Mouse (Mus musculus) CH12.LX (cell line): ENCODE results near the gene Abr.

Experiments used
- BHLHE40 ChIP-seq: IDR thresholded peaks from 2 replicates; pipeline ENCODE4 v1.6.1; 2011; ENCODE audit warnings: mild to moderate bottlenecking, low read depth, low read length, improper control_type of control experiment
- CTCF ChIP-seq, 2 experiments: IDR thresholded peaks in 1 of 2; conservative IDR thresholded peaks in 1 of 2; 2 replicates each; pipeline ENCODE4 v1.5.1; 2011 to 2012; ENCODE audit warnings: low read depth in 2 of 2, low read length in 2 of 2, improper control_type of control experiment in 1 of 2, inconsistent platforms in 1 of 2, mild to moderate bottlenecking in 1 of 2, moderate library complexity in 1 of 2
- E2F4 ChIP-seq: IDR thresholded peaks from 2 replicates; pipeline ENCODE4 v1.6.1; 2011; ENCODE audit warnings: low read depth, low read length, improper control_type of control experiment; ENCODE audit not compliant: insufficient replicate concordance
- HCFC1 ChIP-seq: IDR thresholded peaks from 2 replicates; pipeline ENCODE4 v1.6.1; 2012; ENCODE audit warnings: low read depth, mild to moderate bottlenecking, inconsistent platforms, low read length, improper control_type of control experiment
- JUN ChIP-seq: IDR thresholded peaks from 2 replicates; pipeline ENCODE4 v1.6.1; 2011; ENCODE audit warnings: low read depth, mild to moderate bottlenecking, low read length, improper control_type of control experiment, moderate library complexity; ENCODE audit not compliant: insufficient read depth
- JUND ChIP-seq: conservative IDR thresholded peaks from 2 replicates; pipeline ENCODE4 v1.6.1; 2011; ENCODE audit warnings: low read depth, low read length, improper control_type of control experiment
- MAFK ChIP-seq: IDR thresholded peaks from 2 replicates; pipeline ENCODE4 v1.6.1; 2011; ENCODE audit warnings: low read length, improper control_type of control experiment; ENCODE audit not compliant: insufficient replicate concordance
- MXI1 ChIP-seq: IDR thresholded peaks from 2 replicates; pipeline ENCODE4 v1.6.1; 2011; ENCODE audit warnings: mild to moderate bottlenecking, low read depth, low read length, improper control_type of control experiment
- PAX5 ChIP-seq: IDR thresholded peaks from 2 replicates; pipeline ENCODE4 v1.6.1; 2012; ENCODE audit warnings: low read length, inconsistent platforms, mixed read lengths
- POLR2A ChIP-seq: IDR thresholded peaks from 2 replicates; pipeline ENCODE4 v1.6.1; 2011; ENCODE audit warnings: low read depth, mild to moderate bottlenecking, improper control_type of control experiment, low read length
- RCOR1 ChIP-seq: conservative IDR thresholded peaks from 2 replicates; pipeline ENCODE4 v1.6.1; 2012; ENCODE audit warnings: low read depth, mild to moderate bottlenecking, inconsistent platforms, low read length, improper control_type of control experiment
- SMC3 ChIP-seq: IDR thresholded peaks from 2 replicates; pipeline ENCODE4 v1.6.1; 2011; ENCODE audit warnings: low read depth, low read length, improper control_type of control experiment
- ZNF384 ChIP-seq: IDR thresholded peaks from 2 replicates; pipeline ENCODE4 v1.6.1; 2012; ENCODE audit warnings: low read depth, low read length, improper control_type of control experiment, inconsistent platforms

DNA sequence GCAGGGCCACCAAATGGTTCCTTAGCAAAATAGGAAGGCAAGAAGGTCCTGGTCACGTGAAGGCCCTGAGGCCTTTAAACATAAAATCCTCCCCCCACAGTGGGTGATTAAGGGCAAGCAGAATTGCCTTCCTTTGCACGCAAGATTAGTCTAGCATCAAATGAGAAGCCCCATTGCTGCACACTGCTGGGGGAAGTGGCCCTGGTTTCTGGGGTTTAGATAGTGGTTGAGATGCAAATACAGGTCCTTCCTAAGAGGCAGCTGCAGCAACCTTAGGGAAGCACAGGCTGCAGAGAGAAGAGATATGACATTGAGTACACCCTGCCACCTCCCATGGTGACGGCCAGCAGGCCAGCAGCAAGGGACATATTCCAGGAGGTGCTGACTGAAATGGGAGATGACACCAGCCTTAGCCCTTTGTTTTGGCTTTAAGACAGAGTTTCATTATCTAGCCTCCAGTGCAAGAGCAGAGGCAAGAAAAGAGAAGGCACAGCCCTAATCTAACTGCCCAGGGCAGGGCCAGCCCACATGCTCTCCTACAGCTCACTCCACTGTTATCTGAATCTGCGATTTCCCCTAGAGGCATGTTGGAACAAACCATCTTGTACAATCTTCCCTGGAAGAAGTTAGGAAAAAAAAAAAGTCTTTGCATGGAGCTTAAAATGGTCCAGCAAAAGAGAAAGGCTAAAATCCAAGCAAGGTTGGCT, 28.3 kb downstream of the Abr start:
- TF ChIP-seq MAFK (peak; percentile 92), POLR2A (no peak), BHLHE40 (peak; percentile 99), CTCF (conservative IDR thresholded peaks at IDR 0.05 in 1 of 2, IDR thresholded peaks at IDR 0.05 in 1 of 2; ENCODE audit: low read depth in 2 of 2, low read length in 2 of 2) (no peak), RCOR1 (0 out of 2 replicates have a peak, but pooled peaks have one; percentile 8), JUND (no peak), ZNF384 (no peak), MXI1 (no peak; the same call in 1 of the 2 replicates), JUN (no peak), HCFC1 (no peak), PAX5 (no peak), SMC3 (no peak; the same call in 1 of the 2 replicates), E2F4 (no peak)
